Mouse (Mus musculus) cerebellum, adult 2 months (tissue): ENCODE measurements around the gene Adgrd1. TPM values are rescaled to one million over a fixed set of nuclear protein-coding genes. Genes with fewer than 3 reads are reported as not detected.

Experiments
- DNase-seq, 2 experiments: peaks; one replicate each; pipeline ENCODE4 v3.0.0; 2021
- H3K27ac ChIP-seq: fragments of 200-500 bp; 2 replicates; pipeline ENCODE4 v1.5.1; 2012; ENCODE audit warnings: low read length, control low read depth, inconsistent platforms; ENCODE audit not compliant: insufficient read depth
- H3K27me3 ChIP-seq: fragments of 200-500 bp; 2 replicates; pipeline ENCODE4 v1.6.1; 2012; ENCODE audit warnings: inconsistent platforms, mild to moderate bottlenecking, low read length, moderate library complexity; ENCODE audit not compliant: control insufficient read depth, insufficient read depth
- H3K4me1 ChIP-seq: fragments of 200-500 bp; 2 replicates; pipeline ENCODE4 v1.6.1; 2011; ENCODE audit warnings: low read length; ENCODE audit not compliant: control insufficient read depth, insufficient read depth
- H3K4me3 ChIP-seq: fragments of 200-500 bp; replicated peaks from 2 replicates; pipeline ENCODE3; 2011; ENCODE audit warnings: mild to moderate bottlenecking, low read depth, low read length, control low read depth; ENCODE audit not compliant: insufficient read depth
- CTCF ChIP-seq: fragments of 200-500 bp; IDR thresholded peaks from 2 replicates; pipeline ENCODE4 v1.5.1; 2011; ENCODE audit warnings: low read depth, mild to moderate bottlenecking, control low read depth, low read length, moderate library complexity, borderline replicate concordance; ENCODE audit not compliant: insufficient read depth
- POLR2A ChIP-seq: fragments of 200-500 bp; IDR thresholded peaks from 2 replicates; pipeline ENCODE4 v1.6.1; 2011; ENCODE audit warnings: low read length, control low read depth, borderline replicate concordance; ENCODE audit not compliant: insufficient read depth
- WGBS: fragments of 180-500 bp; shearing (Covaris S2); methylation state at CpG from one replicate; pipeline ENCODE4 v1.1.7; 2018; 5-methylcytosine and 5-hydroxymethylcytosine counted together
- polyA plus RNA-seq: library from polyadenylated mRNA; depleted of rRNA; stranded (reverse); fragments of >200 nt; gene quantifications from 2 replicates; pipeline ENCODE4 v1.2.3, GENCODE M21; 2012

Adgrd1 gene
- polyA plus RNA-seq, 1 experiment = 0.34 TPM

- Histone ChIP-seq H3K4me1 (no peaks in the 10 kb centered on the region), H3K4me3 (no peak overlapping the region), H3K27ac (no peak overlapping the region), H3K27me3 (peaks cover 1% of the 10 kb centered on the region; the same call in 1 of the 2 replicates)
- TF ChIP-seq CTCF (peak; percentile 76), POLR2A (no peak)
- whole genome bisulfite sequencing = 3% methylated on average over 21 of the region's 21 CpGs
- peak; percentile 62 to 79 for DNase-seq
Measured at GRCm38 (mm10) chr5:129063037-129063791, 33.3 kb upstream of the Adgrd1 start.

DNA sequence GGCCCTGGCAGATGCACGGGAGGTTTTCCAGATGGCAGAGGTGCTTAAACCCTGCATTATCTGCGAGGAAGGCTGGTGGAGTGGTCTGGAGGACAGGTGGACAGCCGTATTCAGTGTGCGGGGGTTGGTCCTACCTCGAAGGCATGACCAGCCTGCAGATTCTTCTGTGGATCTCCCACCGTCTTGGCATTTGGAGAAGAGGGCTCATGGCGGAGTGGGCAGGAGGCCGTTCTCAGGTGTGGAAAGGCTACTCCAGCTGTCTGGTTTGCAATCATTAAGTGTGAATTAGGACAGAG is 32.8 kb upstream of the Adgrd1 start:
- Histone ChIP-seq H3K27me3 (peaks cover 1% of the 10 kb centered on the region; the same call in 1 of the 2 replicates), H3K4me3 (no peak overlapping the region), H3K27ac (no peak overlapping the region), H3K4me1 (no peaks in the 10 kb centered on the region)
- TF ChIP-seq CTCF (no peak), POLR2A (no peak)
- DNase-seq = no peak
- 38% methylated on average over 8 of the region's 8 CpGs for WGBS

- DNase-seq = no peak
- no peak for TF ChIP-seq POLR2A
- TF ChIP-seq CTCF = no peak
- Histone ChIP-seq H3K4me1 (no peaks in the 10 kb centered on the region), H3K27me3 (peaks cover 1% of the 10 kb centered on the region; the same call in 1 of the 2 replicates), H3K4me3 (no peak overlapping the region), H3K27ac (no peak overlapping the region)
- WGBS = 64% methylated on average over 11 of the region's 11 CpGs
Measured at GRCm38 (mm10) chr5:129064186-129064585, 32.4 kb upstream of the Adgrd1 start.

GRCm38 (mm10) chr5:129065301-129065700 is 31.2 kb upstream of the Adgrd1 start:
- WGBS = 79% methylated on average over 12 of the region's 12 CpGs
- Histone ChIP-seq H3K27ac (no peak overlapping the region), H3K27me3 (peaks cover 1% of the 10 kb centered on the region; the same call in 1 of the 2 replicates), H3K4me3 (no peak overlapping the region), H3K4me1 (no peaks in the 10 kb centered on the region)
- DNase-seq = no peak
- TF ChIP-seq POLR2A = no peak
- TF ChIP-seq CTCF = no peak

GRCm38 (mm10) chr5:129065946-129066345 is 30.6 kb upstream of the Adgrd1 start:
- Histone ChIP-seq H3K27ac (no peak overlapping the region), H3K27me3 (peaks cover 1% of the 10 kb centered on the region; the same call in 1 of the 2 replicates), H3K4me1 (no peaks in the 10 kb centered on the region), H3K4me3 (no peak overlapping the region)
- no peak for DNase-seq
- whole genome bisulfite sequencing = 75% methylated on average over 9 of the region's 9 CpGs
- no peak for TF ChIP-seq POLR2A
- TF ChIP-seq CTCF = no peak

- TF ChIP-seq CTCF (no peak), POLR2A (no peak)
- no peak for DNase-seq
- H3K4me3 ChIP-seq = no peak overlapping the region
- peaks cover 1% of the 10 kb centered on the region; the same call in 1 of the 2 replicates for H3K27me3 ChIP-seq
- 82% methylated on average over 8 of the region's 8 CpGs for WGBS
- H3K4me1 ChIP-seq = no peaks in the 10 kb centered on the region
- H3K27ac ChIP-seq = no peak overlapping the region
Measured at GRCm38 (mm10) chr5:129066541-129067230, 29.9 kb upstream of the Adgrd1 start.

DNA sequence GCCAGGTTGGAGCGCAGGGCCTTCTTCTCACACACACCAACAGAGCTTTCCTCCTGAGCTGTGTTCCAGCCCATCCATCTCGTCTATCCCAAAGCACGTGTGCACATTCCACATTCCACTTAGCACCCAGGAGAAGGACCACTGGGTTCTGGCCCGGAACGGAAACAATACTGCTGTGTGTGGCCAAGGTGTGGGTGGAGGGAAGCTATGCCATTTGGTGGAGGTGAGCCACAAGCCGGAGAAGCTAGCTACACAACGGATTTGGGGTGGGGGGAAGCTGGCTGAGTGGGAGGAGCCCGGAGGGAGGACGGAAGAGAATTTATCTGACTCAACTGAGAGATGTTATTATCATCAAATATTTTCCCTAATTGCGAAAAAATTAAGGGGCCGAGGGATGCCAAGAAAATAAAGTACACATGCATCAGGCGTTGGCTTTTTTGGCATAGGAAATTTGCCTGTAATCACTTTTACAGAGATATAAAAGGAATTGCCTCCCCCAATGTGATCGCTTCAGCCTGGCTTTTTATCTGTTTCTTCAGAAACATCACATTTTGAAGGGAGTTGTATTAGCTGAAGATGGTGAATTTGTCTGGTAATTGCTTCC is 29.2 kb upstream of the Adgrd1 start:
- no peak overlapping the region for H3K4me3 ChIP-seq
- no peak for DNase-seq
- 67% methylated on average over 13 of the region's 13 CpGs for WGBS
- no peaks in the 10 kb centered on the region for H3K4me1 ChIP-seq
- no peak overlapping the region for H3K27ac ChIP-seq
- no peak for TF ChIP-seq CTCF
- TF ChIP-seq POLR2A = no peak
- peaks cover 1% of the 10 kb centered on the region; the same call in 1 of the 2 replicates for H3K27me3 ChIP-seq

DNA sequence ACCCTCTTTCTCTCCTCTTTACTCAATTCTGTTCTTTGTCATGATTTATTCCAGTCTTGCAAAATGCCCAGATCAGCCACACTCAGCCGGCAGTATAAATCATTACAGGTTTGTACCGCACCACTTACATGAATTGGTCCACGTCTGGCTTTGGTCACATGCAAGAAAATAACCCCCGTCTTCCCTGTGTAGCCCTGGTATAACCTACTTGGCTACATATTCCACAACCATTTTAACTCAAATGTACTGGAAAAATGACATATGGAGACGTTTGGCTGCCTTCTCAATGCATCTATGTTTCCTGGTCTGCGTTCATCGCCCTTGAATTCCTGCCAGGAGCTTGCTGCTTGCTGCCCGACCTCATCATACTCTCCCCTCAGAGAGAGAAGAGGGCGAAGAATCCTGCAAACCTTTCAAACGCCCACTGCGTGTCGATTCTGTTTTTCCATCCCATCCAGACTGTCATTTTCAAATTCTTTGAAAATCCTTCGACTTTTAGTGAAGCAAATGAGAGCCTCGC is 24.7 kb upstream of the Adgrd1 start:
- WGBS = 6% methylated on average over 14 of the region's 14 CpGs
- DNase-seq = peak; percentile 40 to 67
- Histone ChIP-seq H3K4me3 (no peak overlapping the region), H3K27me3 (peaks cover 2% of the 10 kb centered on the region; the same call in 1 of the 2 replicates), H3K4me1 (no peaks in the 10 kb centered on the region), H3K27ac (no peak overlapping the region)
- TF ChIP-seq POLR2A (no peak), CTCF (no peak)
